Mouse (Mus musculus) stomach, embryonic 16.5 days (tissue): ENCODE measurements at regions not wholly inside any gene's neighbourhood (a gene's known extent, or its start where the extent isn't known, plus 50 kb on each side); places are given as distances from the start of the nearest gene placed in this dataset.
"Not testable (repeated sequence)": the region's sequence is repeated elsewhere in the genome, so short reads cannot be mapped to it uniquely, and the experiment has no call there.

Source experiments
- ATAC-seq: fragments of 200-750 bp; cut with Nextera tagmentation; 2 replicates; pipeline ENCODE4 v1.8.0; 2017; ENCODE audit warnings: moderate number of reproducible peaks, moderate TSS enrichment; ENCODE audit not compliant: insufficient read depth, low FRiP score
- H3K27ac ChIP-seq: fragments of 300-500 bp; sonication (generic); 2 replicates; pipeline ENCODE4 v1.5.1; 2014; ENCODE audit warnings: low read length
- H3K27me3 ChIP-seq: fragments of 300-500 bp; sonication (generic); 2 replicates; pipeline ENCODE4 v1.6.1; 2014; ENCODE audit warnings: low read length, control low read depth, mixed read lengths; ENCODE audit not compliant: control insufficient read depth, insufficient read depth
- H3K36me3 ChIP-seq: fragments of 300-500 bp; sonication (generic); 2 replicates; pipeline ENCODE4 v1.6.1; 2014; ENCODE audit warnings: low read length; ENCODE audit not compliant: control insufficient read depth, insufficient read depth
- H3K4me1 ChIP-seq: fragments of 300-500 bp; sonication (generic); 2 replicates; pipeline ENCODE4 v1.6.1; 2014; ENCODE audit warnings: low read length, control low read depth, mixed read lengths; ENCODE audit not compliant: control insufficient read depth, insufficient read depth
- H3K4me2 ChIP-seq: fragments of 300-500 bp; sonication (generic); 2 replicates; pipeline ENCODE4 v1.6.1; 2014; ENCODE audit warnings: low read depth, low read length, mixed read lengths
- H3K4me3 ChIP-seq: fragments of 300-500 bp; sonication (generic); replicated peaks from 2 replicates; pipeline ENCODE4 v1.5.1; 2014; ENCODE audit warnings: mild to moderate bottlenecking, low read length
- H3K9ac ChIP-seq: fragments of 300-500 bp; sonication (generic); 2 replicates; pipeline ENCODE4 v1.6.1; 2014; ENCODE audit warnings: low read length
- H3K9me3 ChIP-seq: fragments of 300-500 bp; sonication (generic); replicated peaks from 2 replicates; pipeline ENCODE4 v1.6.1; 2016; ENCODE audit warnings: low read length, control low read depth; ENCODE audit not compliant: control insufficient read depth
- WGBS: fragments of 180-500 bp; shearing (Covaris S2); extraction: QIAGEN DNeasy Blood & Tissue Kit; methylation state at CpG from one replicate; pipeline ENCODE4 v1.1.7; 2014; 5-methylcytosine and 5-hydroxymethylcytosine counted together

DNA sequence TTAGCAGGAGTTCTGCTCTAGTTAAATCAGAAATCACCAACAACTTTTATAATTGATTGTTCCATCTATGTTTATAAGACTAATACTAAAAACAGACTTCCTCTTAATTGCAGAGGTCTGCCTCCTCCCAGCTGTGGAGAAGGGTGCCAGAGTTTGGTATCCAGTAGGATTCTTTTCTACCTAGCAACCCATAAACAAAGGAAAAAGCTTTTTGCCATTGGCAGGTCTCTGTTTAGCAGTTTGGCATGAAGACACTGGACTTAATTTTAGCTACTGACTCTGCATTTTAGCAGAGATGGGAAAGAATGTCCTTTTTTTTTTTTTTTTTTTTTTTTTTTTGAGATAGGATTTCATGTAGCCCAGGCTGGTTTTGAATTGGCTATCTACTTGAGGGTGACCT is 1628.4 kb downstream of the A830018L16Rik start:
- no peaks in the 10 kb centered on the region for H3K9me3 ChIP-seq
- H3K27me3 ChIP-seq, result no peaks in the 10 kb centered on the region
- no peak overlapping the region for H3K9ac ChIP-seq
- H3K36me3 ChIP-seq, result no peaks in the 10 kb centered on the region
- ATAC-seq, result no peak
- H3K4me1 ChIP-seq, result no peaks in the 10 kb centered on the region
- H3K27ac ChIP-seq, result no peak overlapping the region
- H3K4me2 ChIP-seq, result no peak overlapping the region
- H3K4me3 ChIP-seq, result no peak overlapping the region

DNA sequence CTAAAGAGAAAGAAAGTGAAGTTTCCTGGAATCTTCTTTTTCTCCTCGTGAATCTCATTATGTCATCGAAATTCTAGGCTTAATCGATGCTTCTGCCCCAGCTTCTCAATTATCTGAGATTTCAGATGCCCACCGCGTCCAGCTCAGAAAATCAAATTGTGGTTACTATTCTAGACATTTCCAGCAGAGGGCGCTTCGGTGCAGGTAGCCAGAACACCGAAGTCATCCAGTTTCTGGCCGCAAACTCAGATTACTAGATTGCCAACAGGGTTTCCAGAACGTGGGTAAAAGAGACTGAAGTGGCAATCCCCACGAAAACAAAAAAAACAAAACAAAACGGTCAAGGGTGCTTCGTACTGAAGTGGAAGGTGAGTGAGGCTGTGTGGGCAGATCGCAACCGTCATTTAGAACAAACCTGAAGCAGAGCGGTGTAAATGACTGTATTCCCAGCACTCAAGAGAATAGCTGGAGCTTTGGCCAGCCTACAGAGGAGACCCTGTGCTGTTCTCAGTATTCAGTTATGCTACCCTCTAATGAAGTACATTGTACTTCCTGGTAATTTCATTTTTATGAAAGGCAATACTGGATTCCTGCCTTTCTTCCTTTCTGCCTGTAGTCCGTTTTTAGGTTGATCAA is 1636.4 kb downstream of the A830018L16Rik start:
- no peaks in the 10 kb centered on the region for H3K9me3 ChIP-seq
- H3K27ac ChIP-seq, result no peak overlapping the region
- no peaks in the 10 kb centered on the region for H3K36me3 ChIP-seq
- H3K9ac ChIP-seq, result no peak overlapping the region
- H3K4me1 ChIP-seq, result no peaks in the 10 kb centered on the region
- 18% methylated on average over 17 of the region's 17 CpGs for WGBS
- peaks cover 3% of the 10 kb centered on the region; the same call in 1 of the 2 replicates for H3K27me3 ChIP-seq
- no peak overlapping the region; the same call in 1 of the 2 replicates for H3K4me3 ChIP-seq
- no peak for ATAC-seq
- peak overlapping the region; percentile 53 for H3K4me2 ChIP-seq

DNA sequence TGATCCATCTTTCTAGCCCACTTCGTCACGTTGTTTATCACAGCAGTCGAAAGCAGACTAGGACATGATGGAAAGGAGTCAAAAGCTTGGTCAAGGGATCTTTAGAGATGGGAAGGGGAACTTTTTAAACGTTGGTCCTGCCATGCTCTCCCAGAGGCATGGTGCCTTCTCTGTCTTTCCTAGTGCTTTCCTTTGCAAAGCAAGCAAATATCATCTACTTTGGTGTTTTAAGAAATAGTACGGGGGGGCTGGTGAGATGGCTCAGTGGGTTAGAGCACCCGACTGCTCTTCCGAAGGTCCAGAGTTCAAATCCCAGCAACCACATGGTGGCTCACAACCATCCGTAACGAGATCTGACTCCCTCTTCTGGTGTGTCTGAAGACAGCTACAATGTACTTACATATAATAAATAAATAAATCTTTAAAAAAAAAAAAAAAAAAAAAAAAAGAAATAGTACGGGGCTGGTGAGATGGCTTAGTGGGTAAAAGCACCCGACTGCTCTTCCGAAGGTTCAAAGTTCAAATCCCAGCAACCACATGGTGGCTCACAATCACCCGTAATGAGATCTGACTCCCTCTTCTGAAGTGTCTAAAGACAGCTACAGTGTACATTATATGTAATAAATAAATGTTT is 1637.6 kb downstream of the A830018L16Rik start:
- not testable (repeated sequence) for H3K36me3 ChIP-seq, H3K27me3 ChIP-seq, H3K9ac ChIP-seq, H3K4me3 ChIP-seq, H3K27ac ChIP-seq, ATAC-seq, H3K4me1 ChIP-seq, H3K9me3 ChIP-seq
- H3K4me2 ChIP-seq, result peak overlapping the region; percentile 34; the same call in 1 of the 2 replicates
- 60% methylated on average over 11 of the region's 13 CpGs for WGBS

DNA sequence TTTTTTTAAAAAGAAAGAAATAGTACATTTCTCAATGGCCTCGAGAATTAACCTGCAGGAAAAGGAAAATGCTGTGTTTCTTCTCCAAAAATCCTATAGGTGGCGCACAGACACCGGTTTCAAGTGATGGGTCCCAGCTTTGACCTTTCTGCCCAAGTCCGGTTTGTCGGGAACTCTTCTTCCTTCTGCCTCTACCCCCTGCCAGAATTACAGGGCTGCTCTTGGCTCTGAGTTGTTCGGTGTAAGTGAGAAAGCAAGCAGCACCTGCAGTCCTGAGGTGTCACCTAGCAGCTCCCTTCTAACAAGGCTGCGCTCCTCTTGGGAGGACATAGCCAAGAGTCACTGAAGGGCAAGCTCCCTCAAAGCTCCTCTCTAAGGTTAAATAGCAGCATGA is 1638.2 kb downstream of the A830018L16Rik start:
- Histone ChIP-seq H3K9me3 (no peaks in the 10 kb centered on the region), H3K9ac (no peak overlapping the region), H3K27ac (no peak overlapping the region), H3K36me3 (no peaks in the 10 kb centered on the region), H3K27me3 (peaks cover 3% of the 10 kb centered on the region; the same call in 1 of the 2 replicates), H3K4me2 (peak overlapping the region; percentile 34), H3K4me3 (peak overlapping the region; percentile 7), H3K4me1 (no peaks in the 10 kb centered on the region)
- ATAC-seq, result no peak
- 12% methylated on average over 7 of the region's 7 CpGs for WGBS

DNA sequence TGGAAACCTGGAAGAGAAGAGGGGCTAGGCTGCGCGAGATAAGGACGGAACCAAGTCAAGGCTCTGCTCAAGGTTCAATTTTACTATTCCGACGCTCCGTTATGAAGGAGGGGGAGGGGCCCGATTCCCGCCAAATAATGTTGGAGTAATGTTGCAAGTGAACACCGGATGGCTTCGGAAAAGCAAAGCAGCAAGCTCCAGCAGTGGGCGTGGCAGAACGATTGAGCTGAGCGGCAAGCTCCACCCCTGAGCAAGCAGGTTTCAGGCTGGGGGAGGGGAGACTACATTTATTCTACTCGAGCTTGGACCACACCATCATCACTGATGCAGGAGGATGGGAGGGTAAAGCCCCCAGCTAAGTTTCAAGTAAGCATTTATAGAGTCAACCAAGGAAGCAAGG is 1643.8 kb downstream of the A830018L16Rik start:
- H3K36me3 ChIP-seq, result no peaks in the 10 kb centered on the region
- no peaks in the 10 kb centered on the region for H3K9me3 ChIP-seq
- H3K27me3 ChIP-seq, result 0 out of 2 replicates have a peak, but pooled peaks cover 3% of the 10 kb centered on the region
- WGBS, result 28% methylated on average over 14 of the region's 14 CpGs
- no peak overlapping the region; the same call in 1 of the 2 replicates for H3K4me2 ChIP-seq
- no peak overlapping the region for H3K9ac ChIP-seq
- ATAC-seq, result no peak
- no peak overlapping the region for H3K27ac ChIP-seq
- H3K4me3 ChIP-seq, result no peak overlapping the region
- no peaks in the 10 kb centered on the region for H3K4me1 ChIP-seq

DNA sequence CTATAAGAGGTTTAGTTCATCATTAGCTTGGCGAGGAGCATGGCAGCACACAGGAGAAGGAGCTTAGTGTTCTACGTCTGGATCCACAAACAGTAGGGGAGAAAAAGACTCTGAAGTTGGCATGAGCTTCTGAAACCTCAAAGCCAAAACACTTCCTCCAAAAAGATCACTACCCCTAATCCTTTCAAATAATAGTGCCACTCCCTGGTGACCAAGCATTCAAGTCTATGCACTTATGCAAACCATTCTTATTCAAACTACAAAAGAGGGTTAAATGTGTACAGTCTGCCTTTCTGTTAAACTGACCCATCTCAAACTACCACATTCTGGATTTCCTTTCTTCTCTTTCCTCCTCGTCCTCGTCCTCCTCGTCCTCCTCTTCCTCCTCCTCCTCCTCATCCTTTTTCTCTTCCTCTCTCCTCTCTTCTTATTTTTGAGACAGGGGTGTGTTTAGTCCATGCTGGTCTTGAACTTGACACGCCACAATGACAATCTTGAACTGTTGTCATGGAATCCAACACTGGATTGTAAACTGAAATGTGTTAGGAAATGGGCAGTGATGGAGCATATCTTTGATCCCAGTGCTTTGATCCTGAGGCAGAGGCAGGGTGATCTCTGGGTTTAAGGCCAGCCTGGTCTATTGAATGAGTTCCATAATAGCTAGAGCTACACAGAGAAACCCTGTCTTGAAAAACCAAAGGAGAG is 1645.9 kb downstream of the A830018L16Rik start:
- Histone ChIP-seq H3K4me2 (no peak overlapping the region), H3K4me3 (no peak overlapping the region), H3K27ac (no peak overlapping the region), H3K9ac (no peak overlapping the region), H3K27me3 (no peaks in the 10 kb centered on the region), H3K9me3 (no peaks in the 10 kb centered on the region), H3K4me1 (no peaks in the 10 kb centered on the region), H3K36me3 (no peaks in the 10 kb centered on the region)
- WGBS, result 72% methylated on average over 6 of the region's 6 CpGs
- no peak for ATAC-seq
